Mouse (Mus musculus) heart, postnatal 36 days (tissue): Measurements from ENCODE around the gene Eml3. TPM values are rescaled to one million over a fixed set of nuclear protein-coding genes. Genes with fewer than 3 reads are reported as not detected.
A peak's percentile ranks its signal among the peaks of the same experiment; 100 is the strongest.
"Not testable (repeated sequence)": the region's sequence is repeated elsewhere in the genome, so short reads cannot be mapped to it uniquely, and the experiment has no call there.

Source experiments
- DNase-seq, 2 experiments: peaks; one replicate each; pipeline ENCODE4 v3.0.0; 2021 to 2022
- intact Hi-C: fragments of 180-260 bp; cut with DNase I; formaldehyde crosslinking; loops from one replicate; pipeline ENCODE4 v1.15.1; 2025
- total RNA-seq, 2 experiments: library from RNA; stranded (reverse); gene quantifications; 2 replicates each; pipeline ENCODE4 v1.2.3; 2021

Gene Eml3
- total RNA-seq: 10 to 100 TPM in 1 of 2 experiments, 1 to 10 TPM in 1; 9.5 to 11.0 TPM

DNA sequence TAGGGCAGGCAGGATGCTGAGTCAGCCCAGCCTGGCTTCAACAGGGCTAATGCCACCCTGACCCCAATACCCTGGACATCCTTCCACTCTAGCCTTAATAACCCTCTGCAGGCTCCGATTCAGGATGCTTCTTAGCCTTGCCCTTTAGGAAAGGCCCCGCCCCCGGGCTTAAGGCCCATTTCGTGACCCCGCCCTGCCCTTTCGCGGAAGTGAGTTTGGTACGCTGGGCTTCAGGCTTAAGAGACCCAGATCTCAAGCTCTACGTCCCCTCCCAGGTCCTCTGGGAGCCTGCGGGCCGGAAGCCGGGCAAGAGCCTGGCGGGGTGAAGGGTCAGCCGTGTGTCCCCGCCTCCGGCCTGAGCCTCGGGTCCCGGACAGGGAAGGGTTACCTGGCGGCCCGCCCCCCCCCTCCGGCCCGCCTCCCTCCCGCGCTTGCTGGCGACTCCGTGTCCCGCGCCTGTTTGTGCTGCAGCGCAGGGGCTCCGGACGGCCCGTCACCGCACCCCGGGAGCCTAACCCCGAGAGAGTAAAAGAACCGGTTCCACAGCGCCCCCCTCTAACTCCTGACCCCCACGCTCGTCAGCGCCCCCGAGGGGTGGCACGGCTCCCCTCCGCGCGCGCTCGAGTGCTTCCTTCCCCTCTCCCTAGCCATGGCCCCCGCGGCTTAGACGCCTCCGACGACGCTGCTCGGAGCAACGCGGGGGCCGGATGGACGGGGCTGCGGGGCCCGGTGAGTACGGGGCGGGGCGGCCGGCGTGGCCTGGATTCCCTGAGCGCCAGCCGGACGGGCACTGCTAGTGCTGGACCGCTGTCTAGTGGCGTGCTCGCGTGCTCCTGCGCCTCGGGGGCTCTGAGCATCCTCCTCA is at the start of gene Eml3, which contains the start of gene Rom1:
Gene Eml3 (plus strand): TSS at position 329 of the 865 bp plus-strand sequence.
Gene Rom1 (minus strand): TSS at position 133 of the 865 bp plus-strand sequence.
- intact Hi-C loops: loop anchor here (2.0 kb wide), 1 partner anchor 13 kb away; no protein-coding TSS in a partner anchor
- DNase-seq: peak; percentile 92 to 95

GRCm38 (mm10) chr19:8880311-8881033 is 48.9 kb upstream of the Eml3 start, which contains the start of gene Uqcc3:
Gene Uqcc3, minus strand, starts transcription at chr19:8880923.
- peak; percentile 87 to 90 for DNase-seq
- intact Hi-C loops: no loop called here

GRCm38 (mm10) chr19:8881034-8881392 is 48.3 kb upstream of the Eml3 start:
- no peak for DNase-seq
- intact Hi-C loops: no loop called here

GRCm38 (mm10) chr19:8883616-8884015 is 45.7 kb upstream of the Eml3 start, which contains the start of the genes Lbhd1 and Gm49403:
Gene Lbhd1, plus strand, starts transcription at chr19:8883732.
Gene Gm49403, plus strand, starts transcription at chr19:8883930.
- intact Hi-C loops: no loop called here
- DNase-seq: no peak

- intact Hi-C loops: no loop called here
- no peak for DNase-seq
Observed at GRCm38 (mm10) chr19:8886916-8887584, 42.3 kb upstream of the Eml3 start.

DNA sequence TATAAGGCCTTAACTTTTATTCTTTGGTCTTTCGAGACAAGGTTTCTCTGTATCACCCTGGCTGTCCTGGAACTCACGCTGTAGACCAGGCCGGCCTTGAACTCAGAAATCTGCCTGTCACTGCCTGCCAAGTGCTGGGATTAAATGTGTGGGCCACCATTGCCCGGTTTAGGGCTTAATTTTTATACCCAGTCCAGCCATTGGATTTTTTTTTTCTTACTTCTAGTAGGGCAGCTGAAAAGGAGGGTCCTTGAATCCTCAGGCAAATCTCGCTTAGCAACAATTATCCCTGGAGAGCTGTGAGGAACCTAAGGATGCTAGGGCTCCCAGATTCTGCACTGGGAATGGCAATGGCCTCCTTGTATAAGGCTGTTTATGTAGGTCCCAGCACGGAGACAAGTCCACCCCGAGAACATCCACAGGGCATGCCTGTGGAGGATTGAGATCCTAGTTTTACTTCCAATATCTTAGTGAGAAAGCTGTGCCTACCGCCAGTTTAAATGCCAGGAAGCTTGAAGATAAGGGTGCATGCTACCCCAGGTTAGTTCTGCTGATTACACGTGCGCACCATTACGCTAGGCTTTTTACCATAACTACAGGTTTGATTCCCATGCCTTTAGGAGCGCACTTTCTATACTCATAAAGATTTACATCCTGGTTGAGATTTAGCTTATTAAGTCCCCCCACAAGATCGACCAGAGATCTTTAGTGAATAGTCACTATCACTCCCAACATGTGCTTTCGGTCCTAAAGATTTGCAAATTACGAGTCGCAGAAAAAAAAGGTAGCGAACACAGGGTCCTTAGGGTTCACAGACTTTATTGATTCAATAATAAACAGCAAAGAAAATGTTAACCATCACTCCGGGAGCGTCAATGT is 41.5 kb upstream of the Eml3 start:
- intact Hi-C loops: no loop called here
- no peak for DNase-seq

DNA sequence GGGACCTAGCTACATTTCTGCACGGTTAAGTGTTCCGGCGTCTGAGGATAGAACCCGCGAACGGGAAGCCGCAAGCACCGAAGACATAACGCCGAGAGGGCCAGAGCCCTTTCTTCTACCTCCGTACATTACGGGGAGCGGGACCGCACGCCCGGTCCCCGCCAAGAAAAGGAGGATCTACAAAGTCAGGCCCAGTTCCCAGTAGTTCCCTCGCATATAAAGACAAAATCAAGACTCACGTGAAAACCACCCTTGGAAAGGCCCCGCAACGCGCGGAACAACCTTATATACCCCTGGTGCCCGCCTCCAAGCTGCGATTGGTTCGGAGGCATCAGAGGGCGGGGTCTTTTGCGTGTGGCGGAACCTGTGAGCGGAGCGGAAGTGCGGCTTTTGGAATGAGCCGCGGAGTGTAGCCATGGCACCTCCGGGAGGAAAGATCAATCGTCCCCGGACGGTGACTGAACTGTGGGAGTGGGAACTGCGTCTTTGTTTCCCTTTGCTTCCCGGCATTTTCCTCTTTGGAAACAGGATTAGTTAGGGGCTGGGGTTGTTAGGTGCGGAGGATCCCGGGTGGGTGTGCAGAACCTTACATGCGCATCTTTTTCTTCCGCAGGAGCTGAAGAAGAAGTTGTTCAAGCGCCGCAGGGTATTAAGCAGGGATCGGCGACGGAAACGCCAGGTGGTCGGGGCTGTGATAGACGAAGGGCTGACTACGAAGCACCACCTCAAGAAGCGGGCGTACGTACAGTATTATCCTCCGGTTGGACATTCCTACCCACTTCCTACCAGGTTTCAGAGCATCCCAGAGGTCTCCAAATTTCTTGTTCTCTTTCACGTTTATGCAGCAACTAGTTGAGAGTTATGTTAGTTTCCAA is 40.6 kb upstream of the Eml3 start, which contains the start of the genes 1810009A15Rik and Gm49416:
Gene 1810009A15Rik (plus strand): TSS at position 343 of the 875 bp plus-strand sequence.
Gene Gm49416 (plus strand): TSS at position 416 of the 875 bp plus-strand sequence.
- intact Hi-C loops: no loop called here
- DNase-seq: peak; percentile 92 to 93

GRCm38 (mm10) chr19:8892829-8893766 is 36.3 kb upstream of the Eml3 start, which contains the start of gene Ints5:
Gene Ints5, plus strand, starts transcription at chr19:8893005.
- DNase-seq: peak; percentile 87
- intact Hi-C loops: loop anchor here (2.0 kb wide), 1 partner anchor 48 kb away; the partner anchor contains the start of gene Mta2

DNA sequence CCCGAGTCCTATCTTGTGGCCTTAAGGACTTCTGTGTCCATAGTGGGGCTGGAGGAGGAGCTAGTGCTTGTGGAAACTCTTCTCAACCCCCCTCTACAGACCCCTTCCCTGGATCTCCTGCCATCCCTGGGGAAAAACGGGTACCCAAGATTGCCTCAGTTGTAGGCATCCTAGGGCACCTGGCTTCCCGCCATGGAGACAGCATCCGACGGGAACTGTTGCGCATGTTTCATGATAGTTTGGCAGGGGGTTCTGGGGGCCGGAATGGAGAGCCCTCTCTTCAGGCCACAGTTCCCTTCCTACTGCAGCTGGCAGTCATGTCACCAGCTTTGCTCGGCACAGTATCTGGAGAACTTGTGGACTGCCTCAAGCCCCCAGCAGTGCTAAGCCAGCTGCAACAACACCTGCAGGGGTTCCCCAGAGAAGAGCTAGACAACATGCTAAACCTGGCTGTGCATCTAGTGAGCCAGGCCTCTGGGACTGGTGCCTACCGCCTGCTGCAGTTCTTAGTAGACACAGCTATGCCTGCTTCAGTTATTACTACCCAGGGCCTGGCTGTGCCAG is 33.9 kb upstream of the Eml3 start:
- DNase-seq: no peak
- intact Hi-C loops: no loop called here

- not testable (repeated sequence) for DNase-seq
Observed at GRCm38 (mm10) chr19:8896231-8896630, 33.1 kb upstream of the Eml3 start.

GRCm38 (mm10) chr19:8897211-8897864 is 32.0 kb upstream of the Eml3 start:
- DNase-seq: peak; percentile 40 to 45
- intact Hi-C loops: not testable (repeated sequence)

More at GRCm38 (mm10) chr19:8896231-8896630, 33.1 kb upstream of the Eml3 start:
- intact Hi-C loops: not testable (repeated sequence)

- DNase-seq: peak; percentile 92 to 93
- intact Hi-C loops: loop anchor here (2.0 kb wide), 1 partner anchor 23 kb away; the partner anchor contains the start of gene B3gat3
Observed at GRCm38 (mm10) chr19:8897865-8898495, 31.4 kb upstream of the Eml3 start, which contains the start of gene Ganab. Gene Ganab, plus strand, starts transcription at chr19:8898071.

GRCm38 (mm10) chr19:8898576-8898975 is 30.8 kb upstream of the Eml3 start:
- no peak for DNase-seq
- intact Hi-C loops: loop anchor here (2.0 kb wide), 1 partner anchor 22 kb away; the partner anchor contains the start of gene B3gat3

DNA sequence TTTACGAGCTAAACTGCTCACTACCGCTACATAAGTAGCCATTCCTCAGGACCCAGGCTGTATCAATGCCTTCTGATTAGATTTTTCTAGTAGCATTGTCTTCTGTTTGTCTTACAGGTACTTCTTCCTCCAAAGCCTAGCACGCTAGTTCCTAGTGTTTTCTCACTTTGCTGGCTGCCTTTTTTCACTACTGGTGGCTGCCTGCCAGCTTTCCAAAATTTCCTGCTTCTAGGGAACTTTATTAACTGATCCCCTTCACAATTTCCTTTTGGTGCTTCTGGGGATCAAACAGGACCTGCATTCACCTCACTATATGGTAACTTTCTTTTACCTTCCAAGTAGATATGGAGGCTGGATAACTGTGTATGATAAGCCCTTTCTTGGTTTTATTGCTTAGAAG is 30.3 kb upstream of the Eml3 start:
- intact Hi-C loops: loop anchor here (2.0 kb wide), 1 partner anchor 22 kb away; the partner anchor contains the start of gene B3gat3
- no peak for DNase-seq

- intact Hi-C loops: no loop called here
- DNase-seq: no peak
Observed at GRCm38 (mm10) chr19:8903412-8903811, 25.9 kb upstream of the Eml3 start.

GRCm38 (mm10) chr19:8908531-8908930 is 20.8 kb upstream of the Eml3 start:
- DNase-seq: no peak
- intact Hi-C loops: no loop called here
